Mouse (Mus musculus): ENCODE data around the gene Tekt5. TPM values are rescaled to one million over a fixed set of nuclear protein-coding genes. Genes with fewer than 3 reads are reported as not detected.

The Tekt5 gene
- polyA plus RNA-seq, 1 experiment from 2014 or later: 0.70 TPM

GRCm38 (mm10) chr16:10319914-10320569 lies 75.2 kb downstream of the Tekt5 start:
- Histone ChIP-seq H3K4me1 (ENCODE audit: insufficient read depth, low read length) (no peaks in the 10 kb centered on the region), H3K27me3 (ENCODE audit: insufficient read depth, low read length) (no peaks in the 10 kb centered on the region), H3K4me2 (replicated peaks; ENCODE audit: low read depth, low read length) (no peak overlapping the region), H3K27ac (ENCODE audit: low read length) (no peak overlapping the region), H3K4me3 (ENCODE audit: low read length) (no peak overlapping the region), H3K9me3 (ENCODE audit: low read length) (no peaks in the 10 kb centered on the region; the same call in 1 of the 2 replicates), H3K36me3 (ENCODE audit: insufficient read depth, low read length) (no peaks in the 10 kb centered on the region), H3K9ac (replicated peaks; ENCODE audit: low read length) (no peak overlapping the region)
- ATAC-seq (ENCODE audit: low FRiP score, low TSS enrichment): no peak
- 52% methylated on average over 17 of the region's 17 CpGs for WGBS

- Histone ChIP-seq H3K9me3 (ENCODE audit: low read length) (no peaks in the 10 kb centered on the region; the same call in 1 of the 2 replicates), H3K4me1 (ENCODE audit: insufficient read depth, low read length) (no peaks in the 10 kb centered on the region; the same call in 1 of the 2 replicates), H3K27ac (ENCODE audit: low read length) (no peak overlapping the region), H3K4me2 (replicated peaks; ENCODE audit: low read depth, low read length) (no peak overlapping the region), H3K36me3 (ENCODE audit: insufficient read depth, low read length) (no peaks in the 10 kb centered on the region), H3K4me3 (ENCODE audit: low read length) (no peak overlapping the region), H3K27me3 (ENCODE audit: insufficient read depth, low read length) (no peaks in the 10 kb centered on the region; the same call in 1 of the 2 replicates), H3K9ac (replicated peaks; ENCODE audit: low read length) (no peak overlapping the region)
- WGBS: 46% methylated on average over 4 of the region's 4 CpGs
- no peak for ATAC-seq (ENCODE audit: low FRiP score, low TSS enrichment)
Observed at GRCm38 (mm10) chr16:10317197-10317544, 78.1 kb downstream of the Tekt5 start.

- ATAC-seq (ENCODE audit: low FRiP score, low TSS enrichment): no peak
- H3K4me1 ChIP-seq (ENCODE audit: insufficient read depth, low read length): no peaks in the 10 kb centered on the region; the same call in 1 of the 2 replicates
- no peaks in the 10 kb centered on the region for H3K36me3 ChIP-seq (ENCODE audit: insufficient read depth, low read length)
- WGBS: 85% methylated on average over 10 of the region's 10 CpGs
- H3K9ac ChIP-seq (replicated peaks; ENCODE audit: low read length): no peak overlapping the region
- H3K4me2 ChIP-seq (replicated peaks; ENCODE audit: low read depth, low read length): no peak overlapping the region
- no peak overlapping the region for H3K4me3 ChIP-seq (ENCODE audit: low read length)
- H3K27ac ChIP-seq (ENCODE audit: low read length): no peak overlapping the region
- H3K9me3 ChIP-seq (ENCODE audit: low read length): no peaks in the 10 kb centered on the region; the same call in 1 of the 2 replicates
- no peaks in the 10 kb centered on the region; the same call in 1 of the 2 replicates for H3K27me3 ChIP-seq (ENCODE audit: insufficient read depth, low read length)
Observed at GRCm38 (mm10) chr16:10316493-10317196, 78.6 kb downstream of the Tekt5 start.

GRCm38 (mm10) chr16:10313646-10314088 lies 81.6 kb downstream of the Tekt5 start, which contains the start of gene Emp2:
TSS of gene Emp2 (minus strand) at chr16:10313968.
- 0% methylated on average over 31 of the region's 40 CpGs for WGBS
- ATAC-seq (ENCODE audit: low FRiP score, low TSS enrichment): peak; percentile 94
- Histone ChIP-seq H3K27ac (ENCODE audit: low read length) (no peak within 1 kb of the TSS), H3K36me3 (ENCODE audit: insufficient read depth, low read length) (no peaks in the 10 kb centered on the region), H3K9me3 (ENCODE audit: low read length) (no peaks in the 10 kb centered on the region), H3K4me2 (replicated peaks; ENCODE audit: low read depth, low read length) (peak within 1 kb of the TSS; percentile 77), H3K4me1 (ENCODE audit: insufficient read depth, low read length) (peaks cover 5% of the 10 kb centered on the region; the same call in 1 of the 2 replicates), H3K9ac (replicated peaks; ENCODE audit: low read length) (peak within 1 kb of the TSS; percentile 67), H3K4me3 (ENCODE audit: low read length) (peak within 1 kb of the TSS; percentile 53), H3K27me3 (ENCODE audit: insufficient read depth, low read length) (no peaks in the 10 kb centered on the region; the same call in 1 of the 2 replicates)

GRCm38 (mm10) chr16:10313226-10313625 lies 82.1 kb downstream of the Tekt5 start:
- no peak overlapping the region for H3K27ac ChIP-seq (ENCODE audit: low read length)
- 6% methylated on average over 15 of the region's 15 CpGs for WGBS
- H3K27me3 ChIP-seq (ENCODE audit: insufficient read depth, low read length): no peaks in the 10 kb centered on the region; the same call in 1 of the 2 replicates

GRCm38 (mm10) chr16:10311989-10312388 lies 83.3 kb downstream of the Tekt5 start:
- Histone ChIP-seq H3K27ac (ENCODE audit: low read length) (no peak overlapping the region), H3K4me3 (ENCODE audit: low read length) (no peak overlapping the region), H3K27me3 (ENCODE audit: insufficient read depth, low read length) (no peaks in the 10 kb centered on the region; the same call in 1 of the 2 replicates), H3K9me3 (ENCODE audit: low read length) (no peaks in the 10 kb centered on the region), H3K9ac (replicated peaks; ENCODE audit: low read length) (no peak overlapping the region), H3K36me3 (ENCODE audit: insufficient read depth, low read length) (no peaks in the 10 kb centered on the region), H3K4me1 (ENCODE audit: insufficient read depth, low read length) (peaks cover 5% of the 10 kb centered on the region; the same call in 1 of the 2 replicates), H3K4me2 (replicated peaks; ENCODE audit: low read depth, low read length) (no peak overlapping the region)
- WGBS: 63% methylated on average over 4 of the region's 4 CpGs
- ATAC-seq (ENCODE audit: low FRiP score, low TSS enrichment): no peak

More at GRCm38 (mm10) chr16:10313226-10313625, 82.1 kb downstream of the Tekt5 start:
- Histone ChIP-seq H3K9me3 (ENCODE audit: low read length) (no peaks in the 10 kb centered on the region), H3K36me3 (ENCODE audit: insufficient read depth, low read length) (no peaks in the 10 kb centered on the region), H3K4me1 (ENCODE audit: insufficient read depth, low read length) (peaks cover 5% of the 10 kb centered on the region; the same call in 1 of the 2 replicates), H3K4me2 (replicated peaks; ENCODE audit: low read depth, low read length) (peak overlapping the region; percentile 77), H3K4me3 (ENCODE audit: low read length) (peak overlapping the region; percentile 53), H3K9ac (replicated peaks; ENCODE audit: low read length) (peak overlapping the region; percentile 67)
- peak; percentile 64 for ATAC-seq (ENCODE audit: low FRiP score, low TSS enrichment)

- H3K27me3 ChIP-seq (ENCODE audit: insufficient read depth, low read length): no peaks in the 10 kb centered on the region; the same call in 1 of the 2 replicates
- H3K9ac ChIP-seq (replicated peaks; ENCODE audit: low read length): no peak overlapping the region
- no peak overlapping the region for H3K4me2 ChIP-seq (replicated peaks; ENCODE audit: low read depth, low read length)
- H3K9me3 ChIP-seq (ENCODE audit: low read length): no peaks in the 10 kb centered on the region
- 40% methylated on average over 3 of the region's 3 CpGs for WGBS
- ATAC-seq (ENCODE audit: low FRiP score, low TSS enrichment): no peak
- H3K4me3 ChIP-seq (ENCODE audit: low read length): no peak overlapping the region
- H3K27ac ChIP-seq (ENCODE audit: low read length): no peak overlapping the region
- H3K36me3 ChIP-seq (ENCODE audit: insufficient read depth, low read length): no peaks in the 10 kb centered on the region
- H3K4me1 ChIP-seq (ENCODE audit: insufficient read depth, low read length): peaks cover 5% of the 10 kb centered on the region; the same call in 1 of the 2 replicates
Observed at GRCm38 (mm10) chr16:10311086-10311485, 84.2 kb downstream of the Tekt5 start.

- H3K4me2 ChIP-seq (replicated peaks; ENCODE audit: low read depth, low read length): no peak overlapping the region
- H3K27ac ChIP-seq (ENCODE audit: low read length): no peak overlapping the region
- no peaks in the 10 kb centered on the region for H3K9me3 ChIP-seq (ENCODE audit: low read length)
- no peak overlapping the region for H3K4me3 ChIP-seq (ENCODE audit: low read length)
- 84% methylated on average over 5 of the region's 5 CpGs for WGBS
- H3K4me1 ChIP-seq (ENCODE audit: insufficient read depth, low read length): peaks cover 5% of the 10 kb centered on the region; the same call in 1 of the 2 replicates
- no peaks in the 10 kb centered on the region; the same call in 1 of the 2 replicates for H3K27me3 ChIP-seq (ENCODE audit: insufficient read depth, low read length)
- H3K9ac ChIP-seq (replicated peaks; ENCODE audit: low read length): no peak overlapping the region
- no peak for ATAC-seq (ENCODE audit: low FRiP score, low TSS enrichment)
- H3K36me3 ChIP-seq (ENCODE audit: insufficient read depth, low read length): no peaks in the 10 kb centered on the region
Observed at GRCm38 (mm10) chr16:10310507-10310906, 84.8 kb downstream of the Tekt5 start.

Measured in kidney, embryonic 16.5 days (tissue).